Mouse (Mus musculus) limb, embryonic 10.5 days (tissue): Measurements from ENCODE around the gene Riox2. TPM values are rescaled to one million over a fixed set of nuclear protein-coding genes. Genes with fewer than 3 reads are reported as not detected.

Experiments used
- DNase-seq: peaks from one replicate; pipeline ENCODE4 v3.0.0-alpha.2; 2017; ENCODE audit warnings: low spot score
- H3K27ac ChIP-seq: fragments of 300-500 bp; sonication (generic); 2 replicates; pipeline ENCODE4 v1.5.1; 2016; ENCODE audit warnings: mild to moderate bottlenecking
- H3K27me3 ChIP-seq: fragments of 300-500 bp; sonication (generic); 2 replicates; pipeline ENCODE4 v1.6.1; 2016; ENCODE audit warnings: low read depth, mild to moderate bottlenecking; ENCODE audit not compliant: poor library complexity, severe bottlenecking
- H3K36me3 ChIP-seq: fragments of 300-500 bp; sonication (generic); 2 replicates; pipeline ENCODE4 v1.6.1; 2016; ENCODE audit warnings: mild to moderate bottlenecking, moderate library complexity
- H3K4me1 ChIP-seq: fragments of 300-500 bp; sonication (generic); 2 replicates; pipeline ENCODE4 v1.6.1; 2016
- H3K4me3 ChIP-seq: fragments of 300-500 bp; sonication (generic); 2 replicates; pipeline ENCODE4 v1.5.1; 2016; ENCODE audit warnings: mild to moderate bottlenecking, moderate library complexity
- H3K9me3 ChIP-seq: fragments of 300-500 bp; sonication (generic); replicated peaks from 2 replicates; pipeline ENCODE4 v1.6.1; 2016; ENCODE audit warnings: mild to moderate bottlenecking
- WGBS: fragments of 180-500 bp; shearing (Covaris S2); methylation state at CpG from one replicate; pipeline ENCODE4 v1.1.7; 2016; 5-methylcytosine and 5-hydroxymethylcytosine counted together
- polyA plus RNA-seq: library from polyadenylated mRNA; unstranded; fragments of >200 nt; fragmentation: Nextera tagmentation; extraction: Ambion mirVana; gene quantifications from 2 replicates; pipeline ENCODE4 v1.2.1, GENCODE M21; 2016

Gene Riox2
- polyA plus RNA-seq, 1 experiment from 2014 or later = 36.6 TPM

DNA sequence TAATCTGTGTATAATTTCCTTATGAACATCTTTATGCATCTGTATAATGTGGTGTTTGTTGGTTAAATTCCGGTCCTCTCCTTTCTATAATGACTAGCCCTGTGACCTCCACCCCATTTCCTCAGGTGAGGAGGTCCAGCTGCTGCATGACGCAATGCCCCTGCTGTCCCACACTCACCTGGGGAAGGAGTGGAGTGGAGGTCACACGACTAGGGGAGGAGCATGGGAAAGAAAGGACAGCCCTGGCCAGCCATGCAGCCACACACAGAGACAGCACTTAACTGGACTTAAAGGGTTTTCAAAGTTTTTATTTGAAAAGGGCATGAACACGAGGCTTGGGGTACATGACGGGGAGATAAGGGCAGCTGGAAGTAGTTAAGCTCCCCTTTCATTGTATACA, 59.7 kb downstream of the Riox2 start:
- Histone ChIP-seq H3K27me3 (no peaks in the 10 kb centered on the region), H3K4me1 (peaks cover 6% of the 10 kb centered on the region; the same call in 1 of the 2 replicates), H3K36me3 (peaks cover 42% of the 10 kb centered on the region), H3K27ac (no peak overlapping the region), H3K9me3 (no peaks in the 10 kb centered on the region; the same call in 1 of the 2 replicates), H3K4me3 (no peak overlapping the region)
- WGBS = 81% methylated on average over 5 of the region's 5 CpGs
- no peak for DNase-seq

DNA sequence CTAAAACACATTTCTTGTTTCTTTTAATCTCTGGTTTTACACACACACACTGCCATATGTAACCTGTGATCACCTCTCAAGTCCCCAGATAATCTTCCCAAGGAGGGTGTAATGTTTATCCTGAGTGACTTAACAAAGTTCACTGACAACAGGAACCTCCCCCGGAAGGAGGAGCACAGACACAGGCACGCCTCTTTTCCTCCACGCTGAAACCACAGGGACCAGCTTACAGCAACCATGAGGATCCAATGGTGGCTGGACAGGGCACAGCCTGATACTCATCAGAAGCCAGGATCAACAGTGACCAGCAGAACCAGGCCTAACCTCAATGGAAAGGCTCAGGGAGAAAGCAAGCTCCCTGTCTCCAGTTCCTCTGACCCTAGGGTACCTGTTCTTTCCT, 61.0 kb downstream of the Riox2 start:
- WGBS = 44% methylated on average over 3 of the region's 3 CpGs
- H3K27ac ChIP-seq = no peak overlapping the region
- peaks cover 6% of the 10 kb centered on the region; the same call in 1 of the 2 replicates for H3K4me1 ChIP-seq
- H3K9me3 ChIP-seq = no peaks in the 10 kb centered on the region; the same call in 1 of the 2 replicates
- peaks cover 49% of the 10 kb centered on the region for H3K36me3 ChIP-seq
- DNase-seq = no peak
- H3K27me3 ChIP-seq = no peaks in the 10 kb centered on the region
- H3K4me3 ChIP-seq = no peak overlapping the region

- H3K27ac ChIP-seq = no peak overlapping the region
- H3K9me3 ChIP-seq = no peaks in the 10 kb centered on the region; the same call in 1 of the 2 replicates
- 88% methylated on average over 11 of the region's 11 CpGs for WGBS
- no peak overlapping the region for H3K4me3 ChIP-seq
- no peaks in the 10 kb centered on the region for H3K27me3 ChIP-seq
- DNase-seq = no peak
- peaks cover 2% of the 10 kb centered on the region; the same call in 1 of the 2 replicates for H3K4me1 ChIP-seq
- peaks cover 42% of the 10 kb centered on the region for H3K36me3 ChIP-seq
Measured at GRCm38 (mm10) chr16:59534349-59534748, 62.8 kb downstream of the Riox2 start.

- peaks cover 31% of the 10 kb centered on the region for H3K36me3 ChIP-seq
- H3K9me3 ChIP-seq = no peaks in the 10 kb centered on the region
- H3K27ac ChIP-seq = no peak overlapping the region
- H3K27me3 ChIP-seq = no peaks in the 10 kb centered on the region
- no peak overlapping the region for H3K4me3 ChIP-seq
- no peak for DNase-seq
- WGBS = 79% methylated on average over 5 of the region's 5 CpGs
- H3K4me1 ChIP-seq = peaks cover 2% of the 10 kb centered on the region; the same call in 1 of the 2 replicates
Measured at GRCm38 (mm10) chr16:59535673-59536072, 64.1 kb downstream of the Riox2 start.

DNA sequence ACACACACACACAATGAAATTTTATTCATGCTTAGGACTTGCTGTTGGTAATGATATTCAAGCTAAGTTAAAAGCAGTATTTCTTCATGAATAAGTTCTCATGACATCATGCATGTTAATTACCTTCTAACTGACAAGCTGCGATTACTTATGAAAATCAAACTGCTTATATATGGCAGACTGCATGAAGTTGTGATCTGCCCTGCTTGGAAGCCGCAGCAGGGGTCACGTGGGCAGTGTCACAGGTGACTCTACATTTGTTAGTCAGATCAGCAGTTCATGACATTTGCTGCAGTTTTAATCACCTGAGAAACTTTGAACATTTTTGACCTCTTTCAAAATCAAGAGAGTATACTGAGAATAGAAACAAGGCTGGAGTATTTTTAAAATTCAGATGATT, 69.4 kb downstream of the Riox2 start:
- Histone ChIP-seq H3K4me3 (no peak overlapping the region), H3K27me3 (no peaks in the 10 kb centered on the region), H3K4me1 (peaks cover 17% of the 10 kb centered on the region), H3K27ac (no peak overlapping the region), H3K9me3 (no peaks in the 10 kb centered on the region), H3K36me3 (peaks cover 14% of the 10 kb centered on the region)
- no peak for DNase-seq
- 86% methylated on average over 3 of the region's 3 CpGs for WGBS

GRCm38 (mm10) chr16:59541382-59541781, 69.8 kb downstream of the Riox2 start:
- Histone ChIP-seq H3K4me3 (no peak overlapping the region), H3K27ac (no peak overlapping the region), H3K27me3 (no peaks in the 10 kb centered on the region), H3K36me3 (peaks cover 9% of the 10 kb centered on the region), H3K4me1 (peaks cover 17% of the 10 kb centered on the region), H3K9me3 (no peaks in the 10 kb centered on the region)
- DNase-seq = no peak
- 57% methylated on average over 4 of the region's 4 CpGs for WGBS

Other genes with a start within 250 kb of the Riox2 start
- not detected in 2 replicates for gene Olfr201, start 199.1 kb upstream of the Riox2 start, polyA plus RNA-seq
- gene Olfr202, start 185.0 kb upstream of the Riox2 start, polyA plus RNA-seq = not detected in 2 replicates
- not detected in 2 replicates for gene Olfr203, start 172.9 kb upstream of the Riox2 start, polyA plus RNA-seq
- gene Olfr204, start 153.5 kb upstream of the Riox2 start, polyA plus RNA-seq = not detected in 2 replicates
- not detected in 2 replicates for gene Olfr205, start 140.6 kb upstream of the Riox2 start, polyA plus RNA-seq
- gene Olfr206, start 122.5 kb upstream of the Riox2 start, polyA plus RNA-seq = not detected in 2 replicates
- gene Olfr209, start 107.8 kb upstream of the Riox2 start, polyA plus RNA-seq = not detected in 2 replicates
- gene Gabrr3, start 64.4 kb upstream of the Riox2 start, polyA plus RNA-seq = 0.11 and 0.19 TPM in 2 replicates
- 7.2 and 7.8 TPM in 2 replicates for gene Crybg3, start 129.2 kb downstream of the Riox2 start, polyA plus RNA-seq
- gene Arl6, start 167.6 kb downstream of the Riox2 start, polyA plus RNA-seq = 41.3 and 42.4 TPM in 2 replicates